Mouse (Mus musculus): ENCODE measurements at regions not wholly inside any gene's neighbourhood (a gene's known extent, or its start where the extent isn't known, plus 50 kb on each side); places are given as distances from the start of the nearest gene placed in this dataset.

DNA sequence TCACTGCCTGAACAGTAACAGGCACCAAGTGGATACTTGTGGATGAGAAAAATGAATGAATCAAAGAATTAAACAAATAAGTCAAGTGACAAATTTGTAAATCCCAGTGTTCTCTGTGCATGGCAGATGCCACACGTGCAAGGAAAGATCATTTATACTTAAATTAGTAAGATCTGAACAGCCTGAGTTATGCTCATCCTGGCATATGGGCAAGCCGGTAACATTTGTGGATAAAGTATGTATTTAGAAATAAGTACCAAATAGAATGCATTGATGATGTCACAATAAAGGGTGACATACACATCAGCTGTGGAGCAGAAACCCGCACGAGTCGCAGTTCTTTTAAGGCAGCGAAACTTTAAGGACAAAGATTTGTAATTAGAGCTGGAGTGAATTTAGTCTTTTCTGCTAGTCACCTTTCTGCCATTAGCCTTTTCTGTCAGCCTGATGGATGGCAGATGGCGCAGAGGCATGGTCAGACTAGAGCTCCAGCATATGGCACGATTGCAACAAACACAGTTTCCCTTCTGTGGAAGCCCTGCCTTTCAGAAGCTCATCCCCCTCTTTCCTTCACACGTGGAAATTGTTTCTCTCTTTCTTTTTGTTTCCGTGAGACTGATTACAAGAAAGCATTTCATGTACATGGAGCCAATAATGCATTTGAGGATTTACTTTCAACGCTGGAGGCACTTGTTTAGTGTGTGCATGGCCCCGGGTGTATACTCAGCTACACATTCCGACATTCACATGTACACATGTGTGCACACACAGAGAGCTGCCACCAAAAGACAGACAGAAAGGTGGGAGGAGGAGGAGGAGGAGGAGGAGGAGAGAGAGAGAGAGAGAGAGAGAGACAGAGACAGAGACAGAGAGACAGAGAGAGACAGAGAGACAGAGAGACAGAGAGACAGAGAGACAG lies 154.3 kb upstream of the D16Ertd472e start:
- Histone ChIP-seq H3K4me1 (ENCODE audit: control insufficient read depth, insufficient read depth, low read length) (no peaks in the 10 kb centered on the region), H3K36me3 (ENCODE audit: control insufficient read depth, insufficient read depth, low read length) (no peaks in the 10 kb centered on the region), H3K27me3 (replicated peaks; ENCODE audit: control insufficient read depth, insufficient read depth, low read length) (no peaks in the 10 kb centered on the region), H3K27ac (ENCODE audit: insufficient read depth, low read depth, low read length) (no peak overlapping the region), H3K4me3 (ENCODE audit: insufficient read depth, low read depth, low read length) (no peak overlapping the region)
- TF ChIP-seq POLR2A (IDR thresholded peaks at IDR 0.05; ENCODE audit: low read depth, low read length) = no peak
- no peak for TF ChIP-seq CTCF (conservative IDR thresholded peaks at IDR 0.05; ENCODE audit: insufficient read depth, insufficient read length, low read depth, low read length)
- no peak for DNase-seq
- 46% methylated on average over 13 of the region's 13 CpGs for WGBS

DNA sequence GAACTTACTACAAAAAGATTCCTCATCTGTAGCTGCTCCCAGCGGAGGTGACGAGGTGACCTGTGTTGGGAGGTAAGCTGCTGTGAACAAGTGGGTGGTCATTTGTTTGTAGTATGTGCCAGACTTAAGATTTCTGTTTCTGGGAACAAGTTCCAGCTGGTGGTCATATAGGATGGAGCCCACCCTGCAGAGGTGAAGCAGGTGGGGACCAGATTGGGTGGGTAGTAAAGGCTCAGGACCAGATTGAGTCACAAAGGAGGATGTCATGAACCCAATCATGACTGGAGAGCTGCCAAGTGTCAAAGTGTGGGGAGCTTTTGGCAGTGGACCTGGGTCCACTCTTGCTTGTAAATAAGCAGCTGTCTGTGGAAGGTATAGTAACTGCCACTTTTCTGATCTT lies 149.0 kb upstream of the D16Ertd472e start:
- no peaks in the 10 kb centered on the region for H3K4me1 ChIP-seq (ENCODE audit: control insufficient read depth, insufficient read depth, low read length)
- TF ChIP-seq CTCF (conservative IDR thresholded peaks at IDR 0.05; ENCODE audit: insufficient read depth, insufficient read length, low read depth, low read length) = no peak
- DNase-seq = no peak
- WGBS = 63% methylated on average over 2 of the region's 2 CpGs
- H3K27me3 ChIP-seq (replicated peaks; ENCODE audit: control insufficient read depth, insufficient read depth, low read length) = no peaks in the 10 kb centered on the region
- H3K4me3 ChIP-seq (ENCODE audit: insufficient read depth, low read depth, low read length) = no peak overlapping the region
- no peak overlapping the region for H3K27ac ChIP-seq (ENCODE audit: insufficient read depth, low read depth, low read length)
- H3K36me3 ChIP-seq (ENCODE audit: control insufficient read depth, insufficient read depth, low read length) = no peaks in the 10 kb centered on the region

GRCm38 (mm10) chr16:78709943-78710342 lies 133.4 kb upstream of the D16Ertd472e start:
- WGBS = 82% methylated on average over 7 of the region's 7 CpGs
- H3K36me3 ChIP-seq (ENCODE audit: control insufficient read depth, insufficient read depth, low read length) = no peaks in the 10 kb centered on the region
- TF ChIP-seq CTCF (conservative IDR thresholded peaks at IDR 0.05; ENCODE audit: insufficient read depth, insufficient read length, low read depth, low read length) (no peak), POLR2A (IDR thresholded peaks at IDR 0.05; ENCODE audit: low read depth, low read length) (no peak)
- H3K27me3 ChIP-seq (replicated peaks; ENCODE audit: control insufficient read depth, insufficient read depth, low read length) = no peaks in the 10 kb centered on the region
- no peak for DNase-seq
- no peaks in the 10 kb centered on the region for H3K4me1 ChIP-seq (ENCODE audit: control insufficient read depth, insufficient read depth, low read length)
- H3K4me3 ChIP-seq (ENCODE audit: insufficient read depth, low read depth, low read length) = no peak overlapping the region
- H3K27ac ChIP-seq (ENCODE audit: insufficient read depth, low read depth, low read length) = no peak overlapping the region

DNA sequence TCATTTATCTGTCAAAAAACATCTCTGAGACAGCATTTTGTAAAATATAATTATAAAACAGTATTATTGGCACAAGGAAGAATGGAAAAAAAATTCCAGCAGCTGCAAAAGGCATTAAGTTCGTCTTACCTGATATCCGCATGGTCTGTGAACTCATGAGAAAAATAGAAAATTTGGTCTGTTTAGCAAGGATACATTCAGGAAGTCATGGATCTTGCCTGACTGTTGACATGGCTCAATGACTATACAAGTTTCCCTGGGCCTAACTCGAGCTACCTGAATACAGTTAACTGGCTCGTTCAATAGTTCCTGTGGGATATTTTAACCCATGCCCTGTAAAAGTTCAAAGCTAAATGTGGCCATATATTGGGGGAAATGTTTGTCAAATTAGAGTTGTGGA lies 131.1 kb upstream of the D16Ertd472e start:
- TF ChIP-seq CTCF (conservative IDR thresholded peaks at IDR 0.05; ENCODE audit: insufficient read depth, insufficient read length, low read depth, low read length) (no peak), POLR2A (IDR thresholded peaks at IDR 0.05; ENCODE audit: low read depth, low read length) (no peak)
- no peak overlapping the region for H3K4me3 ChIP-seq (ENCODE audit: insufficient read depth, low read depth, low read length)
- H3K27ac ChIP-seq (ENCODE audit: insufficient read depth, low read depth, low read length) = no peak overlapping the region
- WGBS = 68% methylated on average over 4 of the region's 4 CpGs
- DNase-seq = no peak
- H3K4me1 ChIP-seq (ENCODE audit: control insufficient read depth, insufficient read depth, low read length) = no peaks in the 10 kb centered on the region
- H3K36me3 ChIP-seq (ENCODE audit: control insufficient read depth, insufficient read depth, low read length) = no peaks in the 10 kb centered on the region
- no peaks in the 10 kb centered on the region for H3K27me3 ChIP-seq (replicated peaks; ENCODE audit: control insufficient read depth, insufficient read depth, low read length)

GRCm38 (mm10) chr16:78707165-78707564 lies 130.7 kb upstream of the D16Ertd472e start:
- Histone ChIP-seq H3K4me1 (ENCODE audit: control insufficient read depth, insufficient read depth, low read length) (no peaks in the 10 kb centered on the region), H3K27ac (ENCODE audit: insufficient read depth, low read depth, low read length) (no peak overlapping the region), H3K4me3 (ENCODE audit: insufficient read depth, low read depth, low read length) (no peak overlapping the region), H3K27me3 (replicated peaks; ENCODE audit: control insufficient read depth, insufficient read depth, low read length) (no peaks in the 10 kb centered on the region), H3K36me3 (ENCODE audit: control insufficient read depth, insufficient read depth, low read length) (no peaks in the 10 kb centered on the region)
- WGBS = 90% methylated on average over 7 of the region's 7 CpGs
- no peak for DNase-seq
- TF ChIP-seq POLR2A (IDR thresholded peaks at IDR 0.05; ENCODE audit: low read depth, low read length) (no peak), CTCF (conservative IDR thresholded peaks at IDR 0.05; ENCODE audit: insufficient read depth, insufficient read length, low read depth, low read length) (no peak)

- no peak for TF ChIP-seq CTCF (conservative IDR thresholded peaks at IDR 0.05; ENCODE audit: insufficient read depth, insufficient read length, low read depth, low read length)
- TF ChIP-seq POLR2A (IDR thresholded peaks at IDR 0.05; ENCODE audit: low read depth, low read length) = no peak
- WGBS = 48% methylated on average over 3 of the region's 3 CpGs
- no peak for DNase-seq
Observed at GRCm38 (mm10) chr16:78697514-78698209, 121.2 kb upstream of the D16Ertd472e start.

DNA sequence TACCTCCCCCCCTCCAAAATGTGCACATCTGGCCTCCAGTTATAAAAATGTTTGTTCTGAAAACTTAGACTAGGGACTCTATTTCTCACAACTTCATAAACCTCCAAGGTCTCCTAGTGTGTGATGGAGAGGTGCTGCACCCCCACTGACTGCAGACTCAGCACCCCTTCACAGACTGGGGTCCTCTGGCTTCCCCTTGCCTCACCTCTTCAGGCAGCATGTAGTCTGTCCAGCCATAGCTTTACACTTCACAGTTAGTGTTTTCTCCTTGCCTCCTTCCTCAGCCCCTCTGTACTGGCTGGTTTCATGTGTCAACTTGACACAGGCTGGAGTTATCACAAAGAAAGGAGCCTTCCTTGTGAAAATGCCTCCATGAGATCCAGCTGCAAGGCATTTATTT lies 111.7 kb upstream of the D16Ertd472e start:
- Histone ChIP-seq H3K36me3 (ENCODE audit: control insufficient read depth, insufficient read depth, low read length) (no peaks in the 10 kb centered on the region), H3K4me3 (ENCODE audit: insufficient read depth, low read depth, low read length) (no peak overlapping the region), H3K27me3 (replicated peaks; ENCODE audit: control insufficient read depth, insufficient read depth, low read length) (no peaks in the 10 kb centered on the region), H3K4me1 (ENCODE audit: control insufficient read depth, insufficient read depth, low read length) (no peaks in the 10 kb centered on the region), H3K27ac (ENCODE audit: insufficient read depth, low read depth, low read length) (no peak overlapping the region)
- TF ChIP-seq CTCF (conservative IDR thresholded peaks at IDR 0.05; ENCODE audit: insufficient read depth, insufficient read length, low read depth, low read length) (no peak), POLR2A (IDR thresholded peaks at IDR 0.05; ENCODE audit: low read depth, low read length) (no peak)
- DNase-seq = no peak

More at GRCm38 (mm10) chr16:78697514-78698209, 121.2 kb upstream of the D16Ertd472e start:
- no peak overlapping the region for H3K4me3 ChIP-seq (ENCODE audit: insufficient read depth, low read depth, low read length)
- H3K4me1 ChIP-seq (ENCODE audit: control insufficient read depth, insufficient read depth, low read length) = no peaks in the 10 kb centered on the region
- H3K36me3 ChIP-seq (ENCODE audit: control insufficient read depth, insufficient read depth, low read length) = no peaks in the 10 kb centered on the region
- H3K27me3 ChIP-seq (replicated peaks; ENCODE audit: control insufficient read depth, insufficient read depth, low read length) = no peaks in the 10 kb centered on the region
- no peak overlapping the region for H3K27ac ChIP-seq (ENCODE audit: insufficient read depth, low read depth, low read length)

Measured in kidney, adult 2 months (tissue).